Mouse (Mus musculus): ENCODE measurements around the gene Aebp1.

DNA sequence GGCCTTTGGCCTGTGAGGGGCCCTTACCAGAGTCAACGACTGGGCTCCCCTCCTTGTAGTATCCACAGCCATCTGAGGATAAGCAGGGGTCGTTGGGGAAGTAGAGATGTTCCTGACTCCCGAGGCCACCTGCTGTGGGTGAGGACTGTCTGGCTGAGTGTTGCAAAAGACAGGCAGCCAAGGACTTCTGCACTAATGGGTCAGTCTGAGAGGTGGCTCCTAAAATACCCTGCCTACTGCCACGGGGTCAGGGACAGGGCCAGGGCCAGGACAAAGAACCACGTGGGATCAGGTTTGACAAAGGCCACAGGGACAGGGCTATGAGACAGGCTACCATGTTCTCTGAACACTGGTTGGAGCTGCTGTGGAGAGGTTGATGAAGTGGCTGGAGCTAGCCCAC, 53.2 kb downstream of the Aebp1 start:
- TF ChIP-seq CTCF (IDR thresholded peaks at IDR 0.05; ENCODE audit: low read depth) (no peak), EP300 (IDR thresholded peaks at IDR 0.05; ENCODE audit: low read depth) (no peak)

Measured in liver, embryonic 14.5 days (tissue).